Comparison of ENCODE assay signal across 10 mouse cellular contexts in genomic region chr2:92499701-92500322, GRCm38 (mm10). TPM values are rescaled to one million over a fixed set of nuclear protein-coding genes. Genes with fewer than 3 reads are reported as not detected.
DNase-seq lines count a peak whose midpoint lies in the region; ATAC-seq and TF ChIP-seq lines count a peak whose summit lies in the region.
"Had no signal": no experiment of that assay in that cellular context is flagged by ENCODE, and none has a peak within 500 bp of the region (broad histone marks: within the 10 kb centered on the region; RNA-seq: fewer than 3 reads in every experiment).

No protein-coding gene starts in this region.

- 29% methylated on average over 3 of the region's 3 CpGs for WGBS in forebrain, embryonic 13.5 days
- WGBS in neural tube, embryonic 15.5 days: 28% methylated on average over 3 of the region's 3 CpGs
- 85% methylated on average over 3 of the region's 3 CpGs for WGBS in kidney, embryonic 14.5 days
- WGBS in heart, adult 2 months: 88% methylated on average over 3 of the region's 3 CpGs

- no peaks in the 10 kb centered on the region for H3K79me2 ChIP-seq in heart, adult 2 months (replicated peaks; ENCODE audit: control insufficient read depth, insufficient read depth, low read length)

- no peak for TF ChIP-seq EP300 in heart, adult 2 months (IDR thresholded peaks at IDR 0.05; ENCODE audit: insufficient read depth, low read depth, low read length)

- DNase-seq in brain, embryonic 18.5 days (ENCODE audit: low read depth, low spot score): peak; percentile 87
- DNase-seq in left cerebral cortex, adult 11 months (ENCODE audit: low spot score): peak; percentile 60
- no peak for DNase-seq in cerebellum, adult 8-10 months
- DNase-seq in heart, adult 2 months: no peak
- DNase-seq in gastrocnemius, postnatal 4 days (ENCODE audit: low spot score in 2 of 2): no peak
- DNase-seq: kidney, postnatal 4 days had no signal

- no peaks in the 10 kb centered on the region for H3K36me3 ChIP-seq in forebrain, embryonic 13.5 days (ENCODE audit: poor library complexity, severe bottlenecking)
- no peaks in the 10 kb centered on the region for H3K36me3 ChIP-seq in neural tube, embryonic 15.5 days
- H3K36me3 ChIP-seq in kidney, embryonic 14.5 days (ENCODE audit: control insufficient read depth, insufficient read depth, low read length): no peaks in the 10 kb centered on the region
- H3K36me3 ChIP-seq in heart, adult 2 months (ENCODE audit: control insufficient read depth, insufficient read depth, low read length): no peaks in the 10 kb centered on the region

- no peak overlapping the region for H3K4me2 ChIP-seq in forebrain, embryonic 13.5 days
- H3K4me2 ChIP-seq in neural tube, embryonic 15.5 days: no peak overlapping the region
- H3K4me2 ChIP-seq in kidney, embryonic 14.5 days (replicated peaks; ENCODE audit: low read depth, low read length): no peak overlapping the region

- no peak overlapping the region for H3K9ac ChIP-seq in forebrain, embryonic 13.5 days
- no peak overlapping the region for H3K9ac ChIP-seq in neural tube, embryonic 15.5 days (replicated peaks)
- no peak overlapping the region for H3K9ac ChIP-seq in kidney, embryonic 14.5 days (ENCODE audit: low read depth, low read length)
- H3K9ac ChIP-seq in heart, adult 2 months (ENCODE audit: low read depth, low read length): no peak overlapping the region

- ATAC-seq in forebrain, embryonic 13.5 days: peak; percentile 82
- peak; percentile 85 for ATAC-seq in neural tube, embryonic 15.5 days (ENCODE audit: low FRiP score)
- no peak for ATAC-seq in kidney, embryonic 14.5 days (ENCODE audit: low FRiP score, low TSS enrichment)

- TF ChIP-seq POLR2A in heart, adult 2 months (IDR thresholded peaks at IDR 0.05; ENCODE audit: insufficient read depth, low read depth, low read length): no peak

- H3K4me3 ChIP-seq in forebrain, embryonic 13.5 days: no peak overlapping the region
- no peak overlapping the region for H3K4me3 ChIP-seq in neural tube, embryonic 15.5 days (replicated peaks)
- no peak overlapping the region for H3K4me3 ChIP-seq in kidney, embryonic 14.5 days (ENCODE audit: low read length)
- H3K4me3 ChIP-seq in heart, adult 2 months: no peak overlapping the region
- H3K4me3 ChIP-seq: erythroblast, embryonic 14.5 days had no signal

- TF ChIP-seq CTCF in heart, adult 2 months (IDR thresholded peaks at IDR 0.05): no peak

- H3K9me3 ChIP-seq in forebrain, embryonic 13.5 days (replicated peaks): no peaks in the 10 kb centered on the region
- no peaks in the 10 kb centered on the region for H3K9me3 ChIP-seq in neural tube, embryonic 15.5 days (replicated peaks)
- H3K9me3 ChIP-seq in kidney, embryonic 14.5 days (ENCODE audit: control insufficient read depth, low read length): no peaks in the 10 kb centered on the region

- peak overlapping the region; percentile 44; the same call in 1 of the 2 replicates for H3K27ac ChIP-seq in forebrain, embryonic 13.5 days
- H3K27ac ChIP-seq in neural tube, embryonic 15.5 days (replicated peaks): peak overlapping the region; percentile 66
- no peak overlapping the region for H3K27ac ChIP-seq in kidney, embryonic 14.5 days (ENCODE audit: low read depth, low read length)
- H3K27ac ChIP-seq in heart, adult 2 months: no peak overlapping the region

- H3K27me3 ChIP-seq in forebrain, embryonic 13.5 days: peaks cover 1% of the 10 kb centered on the region; the same call in 1 of the 2 replicates
- no peaks in the 10 kb centered on the region for H3K27me3 ChIP-seq in neural tube, embryonic 15.5 days (replicated peaks)
- no peaks in the 10 kb centered on the region for H3K27me3 ChIP-seq in kidney, embryonic 14.5 days (ENCODE audit: control insufficient read depth, insufficient read depth, low read length)
- no peaks in the 10 kb centered on the region for H3K27me3 ChIP-seq in heart, adult 2 months (ENCODE audit: control insufficient read depth, insufficient read depth, low read length)

- intact Hi-C loops in heart, adult 2 months (cut with DNase I): no loop called here

- peaks cover 24% of the 10 kb centered on the region for H3K4me1 ChIP-seq in forebrain, embryonic 13.5 days
- peaks cover 30% of the 10 kb centered on the region for H3K4me1 ChIP-seq in neural tube, embryonic 15.5 days
- no peaks in the 10 kb centered on the region for H3K4me1 ChIP-seq in kidney, embryonic 14.5 days (ENCODE audit: control insufficient read depth, insufficient read depth, low read length)
- H3K4me1 ChIP-seq in heart, adult 2 months (ENCODE audit: control insufficient read depth, insufficient read depth, low read length): no peaks in the 10 kb centered on the region

RNA-seq across cellular contexts. Expression of gene Slc35c1, which starts 39.5 kb away (rescaled TPM):
- polyA plus RNA-seq in forebrain, embryonic 13.5 days (2015; fragmentation: Nextera tagmentation; extraction: Ambion mirVana): 6.7 and 9.0 TPM in 2 replicates
- 16.6 and 22.1 TPM in 2 replicates for polyA plus RNA-seq in neural tube, embryonic 15.5 days (2015; fragmentation: Nextera tagmentation; extraction: Ambion mirVana)
- polyA plus RNA-seq in kidney, embryonic 14.5 days (2014; fragmentation: Nextera tagmentation; extraction: Ambion mirVana): 6.9 and 13.6 TPM in 2 replicates
- total RNA-seq in heart, adult 2 months (2021): 1 to 10 TPM; 5.6 to 6.2 TPM
- 10.9 and 12.9 TPM in 2 replicates for polyA plus RNA-seq in heart, adult 2 months (2012; rRNA removed)
- total RNA-seq in gastrocnemius, postnatal 4 days (2021): 1 to 10 TPM; 7.8 to 9.8 TPM

Comparison
In these comparisons a context has a peak if more than half of its experiments do, and no peak if none do; other contexts are left out.
1. DNase-seq: peak in brain, embryonic 18.5 days (single experiment) and left cerebral cortex, adult 11 months (single experiment); none in cerebellum, adult 8-10 months (single experiment), heart, adult 2 months (0 of 2) and gastrocnemius, postnatal 4 days (0 of 2).
2. H3K27ac ChIP-seq: peak in forebrain, embryonic 13.5 days (single experiment) and neural tube, embryonic 15.5 days (single experiment); none in kidney, embryonic 14.5 days (single experiment) and heart, adult 2 months (single experiment).